Mouse (Mus musculus) megakaryocyte, embryonic 14.5 days (primary cell): ENCODE measurements around the gene Map3k13.

Experiments used
- FLI1 ChIP-seq: IDR thresholded peaks from 2 replicates; pipeline ENCODE4 v1.6.1; 2012; ENCODE audit warnings: low read length, inconsistent platforms, mixed read lengths
- GATA1 ChIP-seq: IDR thresholded peaks from 3 replicates; pipeline ENCODE4 v1.6.1; 2012; ENCODE audit warnings: mixed read lengths, low read length, inconsistent platforms, borderline replicate concordance

DNA sequence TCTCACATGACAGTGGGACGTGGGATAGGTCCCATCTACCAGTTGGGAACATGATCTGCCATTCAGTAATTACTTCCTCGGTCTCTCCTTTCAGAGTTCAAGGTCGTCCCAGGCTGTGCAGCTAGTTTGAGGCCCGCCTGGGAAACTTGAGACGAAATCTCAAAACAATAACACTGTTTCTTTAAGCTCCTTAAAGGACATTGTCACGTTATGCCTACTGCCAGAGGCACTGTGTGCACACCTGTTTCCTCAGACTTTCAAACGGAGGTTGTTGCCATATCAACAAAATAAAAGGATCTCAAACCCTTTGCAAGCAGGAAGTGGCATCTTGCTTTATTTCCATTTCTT lies 41.4 kb downstream of the Map3k13 start:
- no peak for TF ChIP-seq FLI1
- TF ChIP-seq GATA1 = no peak
